Mouse (Mus musculus): ENCODE results near the gene Gm13695. TPM values are rescaled to one million over a fixed set of nuclear protein-coding genes. Genes with fewer than 3 reads are reported as not detected.
"Not testable (repeated sequence)": the region's sequence is repeated elsewhere in the genome, so short reads cannot be mapped to it uniquely, and the experiment has no call there.

Gm13695 gene
- polyA plus RNA-seq, 1 experiment = not detected

GRCm38 (mm10) chr2:83990253-83990652 is 23.1 kb downstream of the Gm13695 start, which contains the start of gene Gm13691:
Gene Gm13691 (plus strand): TSS chr2:83990553.
- not testable (repeated sequence) for DNase-seq; H3K4me1 ChIP-seq (replicated peaks; ENCODE audit: control insufficient read depth, insufficient read depth, low read length); H3K4me3 ChIP-seq (ENCODE audit: control insufficient read depth, insufficient read depth, low read length); H3K36me3 ChIP-seq (ENCODE audit: control insufficient read depth, insufficient read depth, low read length); H3K27ac ChIP-seq (ENCODE audit: control insufficient read depth, insufficient read depth, low read length); H3K27me3 ChIP-seq (ENCODE audit: control insufficient read depth, insufficient read depth, low read length)
- no CpG with 5 or more reads among the region's 6 CpGs for WGBS

- H3K36me3 ChIP-seq (ENCODE audit: control insufficient read depth, insufficient read depth, low read length); H3K27me3 ChIP-seq (ENCODE audit: control insufficient read depth, insufficient read depth, low read length); H3K4me1 ChIP-seq (replicated peaks; ENCODE audit: control insufficient read depth, insufficient read depth, low read length): not testable (repeated sequence)
- peak overlapping the region; percentile 79 for H3K27ac ChIP-seq (ENCODE audit: control insufficient read depth, insufficient read depth, low read length)
- peak overlapping the region; percentile 2; the same call in 1 of the 2 replicates for H3K4me3 ChIP-seq (ENCODE audit: control insufficient read depth, insufficient read depth, low read length)
- WGBS = under 1% methylated on average over 8 of the region's 9 CpGs
- DNase-seq = peak; percentile 60
Measured at GRCm38 (mm10) chr2:83993639-83994255, 26.6 kb downstream of the Gm13695 start.

- H3K4me1 ChIP-seq (replicated peaks; ENCODE audit: control insufficient read depth, insufficient read depth, low read length); H3K36me3 ChIP-seq (ENCODE audit: control insufficient read depth, insufficient read depth, low read length); H3K4me3 ChIP-seq (ENCODE audit: control insufficient read depth, insufficient read depth, low read length); H3K27me3 ChIP-seq (ENCODE audit: control insufficient read depth, insufficient read depth, low read length): not testable (repeated sequence)
- DNase-seq = peak; percentile 34
- 73% methylated on average over 1 of the region's 3 CpGs for WGBS
- peak overlapping the region; percentile 79; the same call in 1 of the 2 replicates for H3K27ac ChIP-seq (ENCODE audit: control insufficient read depth, insufficient read depth, low read length)
Measured at GRCm38 (mm10) chr2:83994526-83994925, 27.4 kb downstream of the Gm13695 start.

- no peak overlapping the region for H3K4me3 ChIP-seq (ENCODE audit: control insufficient read depth, insufficient read depth, low read length)
- H3K27ac ChIP-seq (ENCODE audit: control insufficient read depth, insufficient read depth, low read length) = no peak overlapping the region
- no peak for DNase-seq
- no peaks in the 10 kb centered on the region for H3K4me1 ChIP-seq (replicated peaks; ENCODE audit: control insufficient read depth, insufficient read depth, low read length)
- no peaks in the 10 kb centered on the region for H3K27me3 ChIP-seq (ENCODE audit: control insufficient read depth, insufficient read depth, low read length)
- TF ChIP-seq POLR2A (IDR thresholded peaks at IDR 0.05; ENCODE audit: control insufficient read depth, extremely low read depth, insufficient read depth, low read length, poor library complexity) (no peak), CTCF (IDR thresholded peaks at IDR 0.05; ENCODE audit: borderline replicate concordance, control insufficient read depth, extremely low read depth, insufficient read depth, low read length, poor library complexity) (no peak)
- H3K36me3 ChIP-seq (ENCODE audit: control insufficient read depth, insufficient read depth, low read length) = no peaks in the 10 kb centered on the region
- 86% methylated on average over 1 of the region's 1 CpGs for WGBS
Measured at GRCm38 (mm10) chr2:84008913-84009312, 41.8 kb downstream of the Gm13695 start.

GRCm38 (mm10) chr2:84009818-84010217 is 42.7 kb downstream of the Gm13695 start:
- TF ChIP-seq POLR2A (IDR thresholded peaks at IDR 0.05; ENCODE audit: control insufficient read depth, extremely low read depth, insufficient read depth, low read length, poor library complexity) (no peak), CTCF (IDR thresholded peaks at IDR 0.05; ENCODE audit: borderline replicate concordance, control insufficient read depth, extremely low read depth, insufficient read depth, low read length, poor library complexity) (no peak)
- WGBS = 49% methylated on average over 3 of the region's 3 CpGs
- Histone ChIP-seq H3K27me3 (ENCODE audit: control insufficient read depth, insufficient read depth, low read length) (no peaks in the 10 kb centered on the region), H3K4me3 (ENCODE audit: control insufficient read depth, insufficient read depth, low read length) (no peak overlapping the region), H3K4me1 (replicated peaks; ENCODE audit: control insufficient read depth, insufficient read depth, low read length) (no peaks in the 10 kb centered on the region), H3K27ac (ENCODE audit: control insufficient read depth, insufficient read depth, low read length) (no peak overlapping the region), H3K36me3 (ENCODE audit: control insufficient read depth, insufficient read depth, low read length) (no peaks in the 10 kb centered on the region)
- DNase-seq = no peak

- Histone ChIP-seq H3K27ac (ENCODE audit: control insufficient read depth, insufficient read depth, low read length) (no peak overlapping the region), H3K27me3 (ENCODE audit: control insufficient read depth, insufficient read depth, low read length) (no peaks in the 10 kb centered on the region), H3K36me3 (ENCODE audit: control insufficient read depth, insufficient read depth, low read length) (no peaks in the 10 kb centered on the region), H3K4me1 (replicated peaks; ENCODE audit: control insufficient read depth, insufficient read depth, low read length) (peaks cover 6% of the 10 kb centered on the region), H3K4me3 (ENCODE audit: control insufficient read depth, insufficient read depth, low read length) (no peak overlapping the region)
- no peak for DNase-seq
- WGBS = 85% methylated on average over 6 of the region's 6 CpGs
- no peak for TF ChIP-seq POLR2A (IDR thresholded peaks at IDR 0.05; ENCODE audit: control insufficient read depth, extremely low read depth, insufficient read depth, low read length, poor library complexity)
Measured at GRCm38 (mm10) chr2:84014572-84014971, 47.5 kb downstream of the Gm13695 start.

- not testable (repeated sequence) for H3K4me1 ChIP-seq (replicated peaks; ENCODE audit: control insufficient read depth, insufficient read depth, low read length); DNase-seq
- WGBS = 31% methylated on average over 5 of the region's 5 CpGs
Measured at GRCm38 (mm10) chr2:84016291-84016690, 49.2 kb downstream of the Gm13695 start.

More at GRCm38 (mm10) chr2:84016291-84016690, 49.2 kb downstream of the Gm13695 start:
- H3K27me3 ChIP-seq (ENCODE audit: control insufficient read depth, insufficient read depth, low read length); H3K27ac ChIP-seq (ENCODE audit: control insufficient read depth, insufficient read depth, low read length); H3K36me3 ChIP-seq (ENCODE audit: control insufficient read depth, insufficient read depth, low read length); H3K4me3 ChIP-seq (ENCODE audit: control insufficient read depth, insufficient read depth, low read length): not testable (repeated sequence)
